Mouse (Mus musculus): ENCODE results near the gene Ift88. TPM values are rescaled to one million over a fixed set of nuclear protein-coding genes. Genes with fewer than 3 reads are reported as not detected.

Ift88 gene
- total and polyA plus RNA-seq, 3 experiments, result 6.7 to 12.3 (median 8.1) TPM

GRCm38 (mm10) chr14:57376956-57377355 is 46.9 kb upstream of the Ift88 start:
- Histone ChIP-seq H3K4me3 (replicated peaks in 1 of 3; ENCODE audit: low read depth in 2 of 3, low read length in 2 of 3, poor library complexity in 1 of 3) (no peak overlapping the region), H3K27ac (ENCODE audit: insufficient read depth, low read depth) (no peak overlapping the region), H3K4me1 (ENCODE audit: control insufficient read depth in 1 of 2, insufficient read depth in 2 of 2) (peaks cover 5 to 9% of the 10 kb centered on the region in 2 experiments; a peak in 2 of 4 replicates), H3K9me3 (replicated peaks; ENCODE audit: low read length) (no peaks in the 10 kb centered on the region), H3K4me2 (ENCODE audit: insufficient read depth, low read depth, poor library complexity, severe bottlenecking) (no peak overlapping the region), H3K79me2 (replicated peaks; ENCODE audit: control insufficient read depth, extremely low read depth, insufficient read depth, poor library complexity, severe bottlenecking) (no peaks in the 10 kb centered on the region; the same call in 1 of the 2 replicates), H3K9ac (ENCODE audit: insufficient read depth, low read depth) (no peak overlapping the region), H3K36me3 (replicated peaks in 1 of 2; ENCODE audit: control insufficient read depth in 1 of 2, insufficient read depth in 1 of 2, low read length in 1 of 2) (peaks cover 5 to 37% of the 10 kb centered on the region in 2 experiments), H3K27me3 (replicated peaks) (no peaks in the 10 kb centered on the region)
- in situ Hi-C loops (cut with MboI; ENCODE audit: low pct_ligation_motif_present, low pct_unique_long_range_greater_than_20kb, low sequenced_read_pairs), result loop anchor here (25.0 kb wide), 1 partner anchor 535 kb away; no protein-coding TSS in a partner anchor
- no peak for DNase-seq (ENCODE audit: extremely low read depth)
- dilution Hi-C loops (cut with MboI; ENCODE audit: extremely low pct_ligation_motif_present, extremely low pct_unique_long_range_greater_than_20kb, low sequenced_read_pairs), result no loop called here
- TF ChIP-seq POLR2A (IDR thresholded peaks at IDR 0.05; ENCODE audit: low read depth, low read length) (no peak), IRF4 (IDR thresholded peaks at IDR 0.05; ENCODE audit: low read depth, low read length) (no peak), KAT2A (IDR thresholded peaks at IDR 0.05; ENCODE audit: insufficient replicate concordance, low read length) (no peak), TBP (conservative IDR thresholded peaks at IDR 0.05; ENCODE audit: low read depth, low read length) (no peak), GABPA (IDR thresholded peaks at IDR 0.05; ENCODE audit: insufficient replicate concordance, low read depth, low read length) (no peak), UBTF (IDR thresholded peaks at IDR 0.05; ENCODE audit: low read depth, low read length) (no peak), SIN3A (IDR thresholded peaks at IDR 0.05; ENCODE audit: low read length) (no peak), MYC (IDR thresholded peaks at IDR 0.05; ENCODE audit: low read depth, low read length) (no peak), PAX5 (IDR thresholded peaks at IDR 0.05; ENCODE audit: low read length) (no peak), JUND (conservative IDR thresholded peaks at IDR 0.05; ENCODE audit: low read depth, low read length) (no peak), MAFK (IDR thresholded peaks at IDR 0.05; ENCODE audit: insufficient replicate concordance, low read length) (no peak)

DNA sequence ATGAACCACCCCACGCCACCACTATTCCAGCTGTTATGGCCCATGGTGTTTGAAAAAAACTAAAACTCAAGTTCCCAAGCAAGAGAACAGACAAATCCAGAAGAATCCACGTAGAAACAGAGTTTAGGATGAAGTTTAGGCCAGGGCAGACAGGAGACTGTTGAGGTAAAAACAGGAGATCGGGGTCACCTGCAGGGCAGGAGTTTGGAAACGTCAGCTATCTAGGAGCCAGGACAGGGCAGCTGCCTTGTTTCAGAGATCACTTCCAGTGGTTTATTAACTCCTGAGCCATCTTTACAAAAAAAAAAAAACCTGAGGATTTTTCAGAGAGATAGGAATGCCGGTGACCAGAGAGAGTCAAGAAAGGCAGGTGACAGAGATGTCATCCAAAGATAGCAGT is 46.3 kb upstream of the Ift88 start:
- Histone ChIP-seq H3K9me3 (replicated peaks; ENCODE audit: low read length) (no peaks in the 10 kb centered on the region), H3K36me3 (replicated peaks in 1 of 2; ENCODE audit: control insufficient read depth in 1 of 2, insufficient read depth in 1 of 2, low read length in 1 of 2) (peaks cover 5 to 41% of the 10 kb centered on the region in 2 experiments), H3K79me2 (replicated peaks; ENCODE audit: control insufficient read depth, extremely low read depth, insufficient read depth, poor library complexity, severe bottlenecking) (no peaks in the 10 kb centered on the region; the same call in 1 of the 2 replicates), H3K27ac (ENCODE audit: insufficient read depth, low read depth) (no peak overlapping the region), H3K27me3 (replicated peaks) (no peaks in the 10 kb centered on the region), H3K4me2 (ENCODE audit: insufficient read depth, low read depth, poor library complexity, severe bottlenecking) (no peak overlapping the region), H3K9ac (ENCODE audit: insufficient read depth, low read depth) (no peak overlapping the region), H3K4me3 (replicated peaks in 1 of 3; ENCODE audit: low read depth in 2 of 3, low read length in 2 of 3, poor library complexity in 1 of 3) (no peak overlapping the region), H3K4me1 (ENCODE audit: control insufficient read depth in 1 of 2, insufficient read depth in 2 of 2) (peaks cover 5 to 9% of the 10 kb centered on the region in 2 experiments; a peak in 2 of 4 replicates)
- dilution Hi-C loops (cut with MboI; ENCODE audit: extremely low pct_ligation_motif_present, extremely low pct_unique_long_range_greater_than_20kb, low sequenced_read_pairs), result no loop called here
- no peak for TF ChIP-seq POLR2A (IDR thresholded peaks at IDR 0.05; ENCODE audit: low read depth, low read length)
- TF ChIP-seq USF1 (IDR thresholded peaks at IDR 0.05; ENCODE audit: low read depth, low read length), result no peak
- TF ChIP-seq BHLHE40 (IDR thresholded peaks at IDR 0.05; ENCODE audit: low read depth, low read length), result no peak
- TF ChIP-seq NRF1 (IDR thresholded peaks at IDR 0.05; ENCODE audit: low read depth, low read length), result no peak
- in situ Hi-C loops (cut with MboI; ENCODE audit: low pct_ligation_motif_present, low pct_unique_long_range_greater_than_20kb, low sequenced_read_pairs), result loop anchor here (25.0 kb wide), 1 partner anchor 535 kb away; no protein-coding TSS in a partner anchor
- no peak for DNase-seq (ENCODE audit: extremely low read depth)
